Mouse (Mus musculus) T-cell, adult 2 months (primary cell): ENCODE data around the gene Scp2d1.
"Not testable (repeated sequence)": the region's sequence is repeated elsewhere in the genome, so short reads cannot be mapped to it uniquely, and the experiment has no call there.

Experiments used
- DNase-seq: peaks from one replicate; pipeline ENCODE4 v3.0.0; 2022; ENCODE audit warnings: low spot score

Gene Scp2d1

DNA sequence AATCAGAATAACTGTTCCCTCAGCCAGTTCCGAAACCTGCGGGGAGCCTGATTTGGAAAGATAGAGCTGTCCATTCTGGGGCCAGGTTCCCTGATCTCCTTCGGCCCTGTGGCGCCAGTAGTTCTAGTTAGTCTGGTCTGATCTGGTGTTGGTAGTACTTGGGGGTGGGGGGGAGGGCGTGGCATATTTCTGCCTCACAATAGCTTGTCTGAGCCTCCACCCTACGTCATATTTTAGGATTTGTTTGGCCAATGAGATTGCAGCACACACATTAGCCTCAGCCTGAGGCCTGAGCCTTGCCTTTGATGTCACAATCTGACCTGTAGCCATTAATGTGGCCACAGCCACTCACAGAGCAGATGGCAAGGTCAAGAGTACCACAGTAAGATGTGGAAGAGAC is at the start of gene Scp2d1:
TSS of gene Scp2d1 (plus strand) at position 301 of the 400 bp plus-strand sequence.
- DNase-seq = not testable (repeated sequence)

DNA sequence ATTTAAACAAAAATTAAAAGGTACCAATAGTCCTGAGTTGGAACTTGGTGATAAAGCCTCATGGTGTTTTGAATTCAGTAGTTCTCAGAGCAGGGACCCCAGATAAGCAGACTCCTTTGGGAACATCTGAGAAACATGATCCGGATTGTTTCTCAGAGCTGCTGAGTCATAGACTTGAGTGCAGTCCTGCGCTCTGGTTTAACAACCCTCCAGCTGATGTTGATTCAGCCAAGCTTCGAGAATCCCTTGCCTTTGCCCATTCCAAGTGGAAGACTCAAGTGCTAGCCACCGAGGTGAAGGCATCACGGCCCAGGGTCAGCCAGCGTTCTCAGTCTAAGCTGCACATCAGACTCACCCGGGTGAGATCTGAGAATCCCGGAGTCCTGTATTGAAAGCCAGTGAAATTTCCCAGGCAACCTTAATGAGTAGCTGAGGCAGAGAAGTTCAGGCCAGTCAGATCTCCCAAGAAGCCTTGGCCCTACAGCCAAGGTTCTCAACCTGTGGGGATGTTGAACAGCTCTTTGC is 48.8 kb upstream of the Scp2d1 start:
- no peak for DNase-seq

DNA sequence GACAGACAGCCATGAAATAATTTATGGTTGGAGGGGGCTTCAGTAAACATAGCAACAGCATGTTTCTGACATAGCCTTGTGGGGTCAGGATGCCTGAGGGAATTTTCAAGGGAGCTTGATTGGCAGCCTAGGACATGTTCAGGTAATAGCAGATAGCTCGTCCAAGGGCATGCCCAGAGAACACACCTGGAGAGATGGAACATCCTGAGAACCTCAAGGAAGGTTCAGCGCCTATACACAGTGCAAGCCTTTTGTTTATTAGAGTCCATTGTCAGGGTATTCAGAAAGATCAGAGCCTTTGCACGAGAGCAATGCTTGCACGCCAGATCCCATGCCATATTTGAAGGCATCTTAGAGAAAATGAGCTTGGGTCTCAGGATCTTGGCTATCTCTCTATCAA is 47.8 kb upstream of the Scp2d1 start:
- DNase-seq = no peak

DNA sequence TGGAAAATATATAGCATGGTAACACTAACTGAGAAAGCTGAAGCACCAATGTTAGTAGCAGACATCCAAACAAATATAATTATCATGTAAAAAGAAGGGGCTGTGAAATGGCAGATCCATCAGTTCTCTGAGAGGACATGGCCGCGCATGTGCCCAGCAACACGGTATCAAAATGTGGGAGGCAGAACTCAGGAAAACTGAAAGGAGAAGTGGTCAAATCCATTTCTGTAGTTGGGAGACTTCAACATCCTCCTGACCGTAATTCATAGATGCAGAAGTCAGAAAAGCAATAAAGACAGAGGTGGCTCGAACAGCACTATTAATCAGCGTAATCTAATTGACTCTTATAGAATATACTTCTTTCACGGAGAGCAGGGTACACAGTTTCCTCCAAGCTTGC is 44.2 kb upstream of the Scp2d1 start:
- no peak for DNase-seq

DNA sequence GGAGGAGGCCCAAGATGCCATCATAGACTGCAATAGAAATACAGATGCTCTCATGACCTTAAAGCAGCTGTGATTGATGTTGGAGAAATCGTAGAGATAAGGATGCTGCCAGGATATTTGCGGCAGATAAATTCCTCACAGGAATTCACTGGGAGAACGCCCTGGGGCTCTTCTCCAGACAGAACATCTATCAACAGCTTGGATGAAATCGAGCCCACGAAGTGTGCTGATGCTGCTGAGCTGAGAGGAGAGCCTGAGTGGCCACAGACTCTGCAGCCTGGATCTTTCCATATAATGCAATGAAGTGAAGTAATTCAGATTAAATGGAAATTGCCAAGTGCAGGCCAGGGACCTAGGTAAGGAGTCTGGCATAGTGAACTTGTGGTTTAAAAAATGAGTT is 42.7 kb upstream of the Scp2d1 start:
- DNase-seq = no peak

DNA sequence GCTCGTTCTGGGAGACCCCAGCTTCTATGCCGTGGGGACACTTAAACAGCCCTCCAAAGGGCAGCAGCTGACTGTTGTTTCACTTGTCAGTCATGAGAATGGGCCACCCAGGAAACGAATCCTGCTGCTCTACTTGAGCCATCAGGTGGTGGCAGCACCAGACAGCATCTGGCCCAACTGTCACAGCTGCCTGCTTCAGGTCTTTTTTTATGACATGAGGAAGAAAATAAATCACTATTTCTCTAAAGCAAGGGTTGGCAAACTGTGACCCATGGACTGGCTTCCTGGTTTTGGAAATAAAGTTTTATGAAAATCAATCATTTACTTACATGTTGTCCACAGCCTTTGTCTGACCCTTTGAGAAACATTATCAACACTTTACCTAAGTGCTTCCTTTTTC is 41.6 kb upstream of the Scp2d1 start:
- DNase-seq = no peak

DNA sequence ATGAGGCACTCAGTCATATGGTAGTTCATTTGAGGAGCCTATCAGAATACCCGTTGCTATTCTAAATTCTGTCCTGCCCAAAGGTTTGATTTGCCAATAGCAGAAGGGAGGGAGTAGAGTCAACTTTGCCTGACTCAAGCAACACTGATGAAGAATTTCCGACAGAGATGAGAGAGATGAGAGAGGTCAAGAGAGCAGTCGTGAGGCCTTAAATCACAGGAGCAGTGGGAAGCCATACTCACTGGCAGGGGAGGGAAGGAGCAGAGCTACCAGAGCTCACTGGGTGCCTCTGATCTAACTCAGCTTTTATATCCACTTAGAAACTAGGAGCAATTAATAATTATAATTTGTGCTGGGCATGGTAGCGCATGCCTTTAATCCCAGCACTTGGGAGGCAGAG is 41.0 kb upstream of the Scp2d1 start:
- DNase-seq = no peak

DNA sequence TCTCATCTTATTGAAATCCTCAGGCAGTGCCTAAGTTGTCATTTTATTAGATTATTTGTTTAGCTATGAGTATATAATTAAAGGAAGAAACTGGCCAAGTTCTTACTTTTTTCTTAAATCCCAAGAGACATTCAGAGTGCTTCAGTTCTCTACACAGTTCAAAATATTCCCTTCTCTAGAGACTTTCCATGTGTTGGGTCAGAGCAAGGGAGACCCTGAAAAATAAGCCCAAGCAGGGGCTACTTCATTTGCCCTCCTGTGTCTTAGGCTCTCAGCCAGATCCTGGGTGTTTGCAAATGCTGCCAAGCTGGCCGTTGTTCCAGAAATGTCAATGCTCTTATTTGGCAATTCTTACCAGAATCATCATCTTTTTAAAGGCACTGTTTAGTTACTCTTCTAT is 40.3 kb upstream of the Scp2d1 start:
- no peak for DNase-seq

DNA sequence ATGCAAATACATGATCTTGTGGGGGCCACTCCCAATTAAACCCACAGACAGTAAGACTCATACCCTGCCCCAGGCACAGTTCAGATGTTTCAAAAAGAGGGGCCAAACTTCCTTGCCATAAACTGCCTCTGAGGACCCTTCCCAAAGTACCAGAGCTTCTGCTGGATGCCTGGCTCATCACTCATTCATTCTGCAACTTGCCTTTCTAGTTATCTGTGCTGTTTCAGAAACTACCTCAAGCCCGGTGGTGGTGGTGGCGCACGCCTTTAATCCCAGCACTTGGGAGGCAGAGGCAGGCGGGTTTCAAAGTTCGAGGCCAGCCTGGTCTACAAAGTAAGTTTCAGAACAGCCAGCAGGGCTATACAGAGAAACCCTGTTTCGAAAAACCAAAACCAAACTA is 39.6 kb upstream of the Scp2d1 start:
- DNase-seq = no peak

DNA sequence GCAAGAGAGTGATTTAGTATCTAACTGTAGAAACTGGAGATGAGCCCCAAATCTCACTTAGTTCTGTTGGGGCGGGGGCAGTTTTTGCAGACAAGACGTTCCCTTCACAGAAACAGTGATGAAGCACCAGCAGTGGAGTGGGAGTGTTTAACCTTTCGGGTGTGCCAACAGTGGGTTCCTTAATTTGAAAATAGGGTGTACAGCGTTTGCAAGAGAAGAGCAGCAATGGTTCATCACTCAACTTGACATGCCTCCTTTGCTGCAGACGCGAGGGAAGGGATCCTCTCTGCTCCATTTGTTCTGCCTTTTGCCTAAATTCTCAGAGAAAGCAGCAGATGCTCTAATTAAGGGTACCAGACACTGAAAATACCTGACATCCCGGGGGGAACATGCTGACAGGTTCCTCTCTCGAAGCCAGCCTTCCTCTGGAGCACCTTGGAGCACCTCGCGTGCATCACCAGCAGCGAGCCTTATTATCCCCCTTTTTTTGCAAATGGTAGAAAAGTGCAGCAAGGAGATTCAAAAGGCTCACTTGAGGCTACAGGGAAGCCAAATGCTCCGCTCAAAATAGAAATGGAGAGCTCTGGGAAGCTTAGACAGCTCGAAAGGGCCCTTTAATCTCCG is 31.7 kb upstream of the Scp2d1 start:
- DNase-seq = no peak

DNA sequence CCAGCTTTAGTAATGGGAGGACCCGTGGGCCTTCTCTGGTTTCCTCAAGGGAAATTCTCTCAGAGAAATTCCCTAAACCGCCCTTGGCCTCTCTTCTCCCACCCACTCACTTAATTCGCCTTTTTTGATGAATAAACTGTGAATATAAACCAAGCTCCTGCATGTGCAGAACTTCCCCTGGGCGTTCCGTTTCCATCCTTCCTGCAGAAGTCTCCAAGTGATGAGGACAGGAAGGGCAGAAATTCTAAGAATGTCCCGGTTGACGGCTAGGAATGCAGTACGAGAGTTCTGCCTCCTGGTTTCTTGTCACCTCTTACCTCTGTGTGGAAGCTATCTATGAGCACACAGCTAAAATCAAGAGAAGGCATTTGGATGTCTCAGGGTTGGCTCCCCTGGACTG is 25.9 kb upstream of the Scp2d1 start:
- DNase-seq = no peak

DNA sequence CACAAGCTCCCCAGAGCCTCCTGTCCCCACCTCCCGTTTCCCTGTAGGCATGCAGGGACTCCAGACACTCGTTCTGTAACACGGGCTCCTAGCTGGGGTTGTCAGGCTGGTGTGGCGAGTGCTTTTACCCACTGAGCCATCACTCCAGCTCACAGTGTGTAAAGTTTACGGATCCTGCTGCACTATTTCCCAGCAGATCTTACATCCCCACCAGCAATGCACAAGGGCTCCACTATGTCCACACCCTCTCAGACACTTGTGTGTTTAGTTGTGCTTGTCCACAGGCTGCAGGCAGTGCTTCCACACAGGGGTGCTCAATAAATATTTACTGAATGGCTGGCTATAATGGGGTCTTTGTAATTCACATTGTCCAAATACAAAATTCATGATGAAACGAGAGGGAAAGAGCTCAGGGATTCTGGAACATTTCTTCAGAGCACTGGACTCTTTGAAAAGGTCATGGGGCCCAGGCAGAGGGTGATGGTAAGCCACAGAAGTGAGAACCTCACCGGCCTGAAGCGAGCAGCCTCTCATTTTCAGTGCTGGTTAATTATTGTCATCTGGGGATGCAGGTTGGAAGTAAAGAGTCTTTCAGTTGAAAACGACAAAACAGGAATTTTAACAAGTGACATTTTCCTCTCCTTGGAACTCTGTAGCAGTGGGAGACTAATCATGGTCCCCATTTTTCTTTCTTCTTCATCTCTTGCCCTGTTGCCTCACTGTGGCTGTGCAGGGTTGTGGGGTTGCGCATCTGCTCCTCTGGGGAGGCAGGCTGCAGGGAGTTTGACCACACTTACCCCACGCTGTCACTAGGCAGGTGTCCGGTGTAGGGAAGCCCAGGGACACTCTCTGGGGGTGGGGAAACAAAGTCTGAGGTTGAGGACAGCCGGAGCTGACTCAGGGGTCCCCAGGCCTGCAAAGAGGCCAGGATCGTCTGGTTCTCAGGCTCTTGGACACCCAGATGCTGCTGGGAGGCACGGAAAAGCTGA is 15.4 kb upstream of the Scp2d1 start:
- DNase-seq = no peak

DNA sequence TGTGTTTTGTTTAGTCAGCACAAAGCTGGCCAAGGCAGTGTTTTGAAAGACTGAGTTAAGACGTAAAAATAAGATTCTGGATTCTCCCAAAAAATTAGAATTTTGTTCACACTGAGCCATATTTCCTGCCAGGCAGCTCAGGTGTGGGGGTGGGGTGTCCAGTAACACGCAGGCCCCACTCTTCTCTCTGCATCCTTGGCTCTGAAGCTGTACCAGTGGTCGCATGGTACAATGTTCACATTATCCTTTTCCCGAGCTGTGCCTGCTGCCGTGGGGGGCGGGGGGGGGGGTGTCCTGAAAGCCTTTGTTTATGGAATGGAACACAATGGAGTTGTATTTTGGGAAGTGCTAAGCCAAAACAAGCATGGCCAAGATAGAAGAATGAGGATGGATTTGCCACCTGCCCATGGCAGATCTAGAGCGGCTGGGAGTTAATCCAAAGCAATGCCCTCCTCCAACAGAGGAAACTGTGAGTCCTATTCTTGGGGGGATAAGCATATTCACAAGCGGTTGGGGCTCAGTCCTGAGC is 5.1 kb downstream of the Scp2d1 start:
- no peak for DNase-seq

DNA sequence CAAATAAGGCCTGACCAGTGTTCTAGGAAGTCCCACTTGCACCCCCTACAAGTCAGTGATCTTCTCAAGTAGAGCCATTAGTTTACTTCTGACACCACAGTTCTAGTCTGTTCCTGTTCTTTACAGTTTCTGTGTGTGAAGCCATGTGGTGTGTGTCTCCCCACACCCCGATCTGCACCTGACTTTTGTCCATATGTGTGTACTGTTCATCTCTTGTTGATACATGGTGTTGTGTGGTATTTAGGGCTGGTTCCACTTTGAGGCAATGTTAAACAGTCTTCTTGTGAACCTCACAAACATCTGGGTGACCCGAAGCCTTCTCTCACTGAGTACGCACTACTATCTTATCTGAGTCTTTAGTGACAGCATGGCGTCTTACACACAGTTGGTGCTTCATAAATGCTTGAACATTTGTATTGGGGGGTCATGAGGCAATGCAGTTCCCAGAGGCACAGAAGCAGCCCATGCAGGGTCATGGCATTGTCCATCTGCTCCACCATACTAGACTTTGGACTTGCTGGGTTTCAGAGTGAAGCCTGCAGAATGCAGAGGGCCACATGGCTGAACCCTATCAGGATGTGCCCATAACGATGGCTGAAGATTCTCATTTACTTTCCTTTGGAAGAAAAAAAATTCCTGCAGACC is 13.3 kb downstream of the Scp2d1 start:
- no peak for DNase-seq

DNA sequence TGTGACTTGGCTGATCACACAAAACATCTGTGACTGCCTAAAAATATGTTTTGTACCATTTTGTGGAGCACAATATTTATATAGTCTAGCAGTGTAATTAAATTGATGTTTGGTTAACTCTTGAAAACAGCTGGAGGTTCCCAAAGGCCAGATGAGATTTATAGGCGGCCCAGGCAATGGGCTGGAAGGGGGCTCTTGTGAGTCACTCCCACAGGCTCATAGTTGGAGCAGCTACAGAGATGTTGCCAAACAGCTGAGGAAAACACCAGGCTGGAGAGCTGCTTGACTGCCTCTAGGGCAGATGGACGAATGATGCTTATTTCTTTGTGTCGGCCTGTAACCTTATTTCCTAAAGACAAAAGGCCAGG is 13.8 kb downstream of the Scp2d1 start:
- no peak for DNase-seq

DNA sequence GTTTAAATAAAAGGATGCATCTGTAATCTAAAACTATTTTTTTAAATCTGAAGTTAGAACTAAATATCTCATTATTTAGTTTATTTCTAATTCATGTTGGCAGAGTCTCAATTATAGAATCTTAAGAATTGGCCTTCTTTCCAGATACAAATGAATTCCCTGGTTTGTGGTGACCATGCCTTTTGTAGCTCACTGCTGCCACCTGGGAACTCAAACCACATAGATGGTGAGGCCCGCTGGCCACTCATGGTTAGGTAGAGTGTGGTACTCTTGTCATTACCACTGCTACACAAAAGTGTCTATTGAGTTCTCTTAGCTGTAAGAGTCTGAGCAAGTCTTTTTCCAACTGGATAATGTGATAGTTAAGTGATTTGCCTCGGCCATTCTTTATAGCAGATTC is 45.4 kb downstream of the Scp2d1 start:
- no peak for DNase-seq
